Mouse (Mus musculus): ENCODE results near the gene Cdh23.

Gene Cdh23

DNA sequence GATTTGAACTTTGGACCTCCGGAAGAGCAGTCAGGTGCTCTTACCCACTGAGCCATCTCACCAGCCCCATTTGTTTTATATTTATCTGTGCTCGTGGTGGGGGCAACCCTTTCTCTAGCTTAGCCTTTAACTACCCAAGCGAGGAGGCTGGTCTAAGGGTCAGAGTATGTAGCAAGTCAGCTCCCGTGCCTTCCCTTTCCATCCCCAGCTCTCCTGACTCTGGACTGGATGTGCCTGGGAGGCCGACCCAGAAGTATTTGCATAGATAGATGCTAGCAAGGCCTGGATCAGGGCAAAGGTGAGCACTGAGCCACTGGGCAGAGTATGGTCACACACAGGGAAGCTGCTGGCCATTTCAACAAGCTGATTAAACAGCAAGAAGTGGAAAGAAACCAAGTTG, 12.5 kb upstream of the Cdh23 start:
- no peak for DNase-seq (ENCODE audit: low spot score in 2 of 2)

DNA sequence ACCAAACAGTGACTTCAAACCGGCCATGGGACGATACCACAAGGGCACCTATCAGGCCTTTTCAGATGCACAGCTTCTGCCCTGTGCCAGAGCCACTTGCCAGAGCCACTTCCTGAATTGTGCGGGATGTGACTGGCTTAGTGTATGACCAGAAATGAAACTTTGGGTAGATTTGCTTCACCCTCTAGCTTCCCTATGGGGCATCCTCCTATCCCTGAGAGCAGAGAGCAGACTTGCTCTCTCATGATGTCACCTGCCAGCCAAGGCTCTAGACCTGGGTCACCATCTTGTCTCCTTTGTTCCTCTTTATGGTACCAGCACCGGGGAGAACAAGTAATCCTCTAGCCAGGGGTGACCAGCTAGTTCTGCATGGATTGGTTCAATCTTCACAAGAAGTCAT, 10.0 kb upstream of the Cdh23 start:
- no peak for DNase-seq (ENCODE audit: low spot score in 2 of 2)

DNA sequence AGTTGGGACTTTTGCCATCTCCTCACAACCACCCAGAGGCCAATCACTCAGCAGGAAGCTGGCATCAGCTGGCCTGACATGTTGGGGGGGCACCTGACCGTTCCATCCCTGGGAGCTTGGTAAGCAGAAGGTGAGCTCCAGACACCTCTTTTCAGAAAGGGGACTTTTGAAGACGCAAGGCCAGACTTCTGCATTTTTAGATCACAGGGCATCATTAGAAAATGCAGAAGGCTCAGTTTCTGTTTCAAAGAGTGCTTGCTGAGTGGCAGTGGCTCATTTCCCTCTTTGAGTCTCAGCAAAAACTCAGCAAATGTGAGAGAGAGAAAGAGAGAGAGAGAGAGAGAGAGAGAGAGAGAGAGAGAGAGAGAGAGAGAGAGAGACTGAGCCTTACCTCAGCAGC, 8.8 kb upstream of the Cdh23 start:
- no peak for DNase-seq (ENCODE audit: low spot score in 2 of 2)

GRCm38 (mm10) chr10:60697775-60698174, 1.5 kb upstream of the Cdh23 start:
- no peak for DNase-seq (ENCODE audit: low spot score in 2 of 2)

- DNase-seq (ENCODE audit: low spot score in 2 of 2), result peak; percentile 44 to 73
These were observed 685 bp upstream of the Cdh23 start for GRCm38 (mm10) chr10:60696975-60697374.

DNA sequence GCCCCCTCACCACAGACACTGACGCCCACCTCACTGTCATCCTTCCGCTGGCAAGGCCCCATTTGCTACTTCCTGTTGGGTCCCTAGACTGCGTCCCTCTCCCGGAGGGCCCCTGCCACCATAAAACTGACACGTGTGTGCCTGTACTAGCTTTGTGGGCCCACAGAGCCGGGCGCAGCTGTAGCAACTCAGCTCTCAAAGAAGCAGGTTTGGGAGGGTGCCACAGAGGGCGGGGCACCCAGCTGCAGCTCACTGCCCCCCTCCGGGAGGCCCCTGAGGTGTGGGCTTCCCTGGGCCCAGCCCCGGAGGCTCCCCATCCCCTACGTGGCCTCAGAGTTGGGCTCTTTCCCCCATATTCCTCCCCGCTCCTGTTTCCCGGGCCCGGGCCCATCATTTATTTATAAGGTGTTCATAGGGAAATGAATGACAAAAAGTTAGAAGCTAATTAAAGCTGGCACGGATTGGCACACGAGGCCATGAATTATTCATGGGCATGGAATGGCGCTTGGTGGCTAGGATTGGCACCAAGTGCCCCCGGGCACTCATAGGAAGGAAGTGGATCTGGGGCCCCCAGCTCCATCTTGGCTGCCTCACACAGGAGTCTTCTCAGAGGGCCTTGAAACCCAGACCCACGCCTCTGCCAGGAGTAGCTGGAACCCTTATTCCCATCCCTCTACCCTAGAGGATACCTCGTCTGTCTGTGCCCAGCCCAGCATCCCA, 4.5 kb downstream of the Cdh23 start:
- DNase-seq (ENCODE audit: low spot score in 2 of 2), result no peak

GRCm38 (mm10) chr10:60690960-60691359, 5.3 kb downstream of the Cdh23 start:
- no peak for DNase-seq (ENCODE audit: low spot score in 2 of 2)

DNA sequence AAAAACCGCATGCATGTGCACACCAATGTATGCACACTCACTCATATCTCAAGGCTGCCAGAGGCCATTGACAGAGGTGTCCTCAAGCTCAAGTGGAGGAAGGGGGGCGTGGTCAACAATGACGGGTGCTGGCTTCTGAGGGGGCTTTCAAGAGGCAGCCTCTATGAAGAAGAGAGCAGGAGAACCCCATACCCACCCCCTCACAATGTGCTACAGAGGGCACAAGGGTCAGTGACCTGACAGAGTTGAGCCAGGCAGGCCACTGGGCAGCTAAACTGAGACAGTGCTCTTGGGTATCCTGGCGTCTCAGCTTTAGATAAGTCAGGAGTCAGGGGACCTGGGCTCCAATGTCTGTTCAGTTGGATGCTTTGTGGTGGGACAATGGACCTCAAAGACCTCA, 6.9 kb downstream of the Cdh23 start:
- DNase-seq (ENCODE audit: low spot score in 2 of 2), result no peak

DNA sequence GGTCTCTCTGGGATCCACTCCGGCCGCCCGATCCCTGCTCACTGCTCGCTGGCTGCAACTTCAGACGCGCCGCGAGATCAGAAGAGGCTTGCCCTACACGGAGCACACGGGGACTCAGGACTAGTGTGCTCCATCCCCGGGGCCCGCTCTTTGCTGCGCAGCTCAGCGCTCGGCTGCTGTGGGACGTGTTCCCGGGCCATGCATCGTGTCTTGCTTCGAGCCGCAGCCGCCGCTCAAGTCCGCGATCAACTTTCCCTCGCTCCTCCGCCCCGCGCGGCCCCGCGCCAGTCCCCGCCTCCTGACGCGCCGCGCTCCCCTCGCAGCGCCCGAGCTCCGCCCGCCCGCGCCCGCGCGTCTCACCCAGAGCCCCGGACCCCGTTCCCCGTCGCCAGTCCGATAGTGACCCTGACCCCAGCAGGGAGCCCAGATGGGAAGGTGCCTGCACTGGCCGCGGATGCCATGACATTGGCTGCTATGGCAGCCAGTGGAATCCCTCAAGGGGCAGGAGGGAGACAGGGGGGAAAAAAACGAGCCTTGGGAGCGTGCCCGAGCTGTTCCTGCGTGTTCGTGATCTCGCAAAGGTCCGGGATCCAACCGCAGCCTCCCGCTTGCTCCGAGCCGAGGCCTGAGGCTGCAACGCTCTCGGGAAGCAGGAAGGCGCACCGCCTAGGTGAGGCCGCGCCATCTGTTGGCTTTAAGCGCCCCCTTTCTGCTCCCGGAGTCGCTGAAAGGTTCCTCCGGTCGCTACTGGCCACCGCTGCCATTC, 9.1 kb downstream of the Cdh23 start:
- DNase-seq (ENCODE audit: low spot score in 2 of 2), result peak in 1 of 2 experiments; percentile 43

DNA sequence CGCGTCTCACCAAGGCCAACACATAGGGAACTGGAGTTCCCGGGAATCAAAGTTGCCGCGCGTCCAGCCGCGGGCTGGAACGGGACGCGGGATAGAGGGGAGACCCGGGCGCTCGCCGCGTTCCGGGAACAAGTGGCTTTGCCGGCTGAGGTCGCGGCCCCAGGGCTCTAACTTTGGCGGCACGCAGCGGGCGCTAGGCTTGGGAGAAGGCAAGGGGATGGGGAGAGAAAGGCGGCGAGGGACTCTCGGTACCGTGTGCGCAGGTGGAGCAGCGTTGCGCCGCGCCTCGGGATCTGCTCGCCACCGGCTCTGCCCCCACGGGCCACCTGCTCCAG, 9.7 kb downstream of the Cdh23 start:
- no peak for DNase-seq (ENCODE audit: low spot score in 2 of 2)

DNA sequence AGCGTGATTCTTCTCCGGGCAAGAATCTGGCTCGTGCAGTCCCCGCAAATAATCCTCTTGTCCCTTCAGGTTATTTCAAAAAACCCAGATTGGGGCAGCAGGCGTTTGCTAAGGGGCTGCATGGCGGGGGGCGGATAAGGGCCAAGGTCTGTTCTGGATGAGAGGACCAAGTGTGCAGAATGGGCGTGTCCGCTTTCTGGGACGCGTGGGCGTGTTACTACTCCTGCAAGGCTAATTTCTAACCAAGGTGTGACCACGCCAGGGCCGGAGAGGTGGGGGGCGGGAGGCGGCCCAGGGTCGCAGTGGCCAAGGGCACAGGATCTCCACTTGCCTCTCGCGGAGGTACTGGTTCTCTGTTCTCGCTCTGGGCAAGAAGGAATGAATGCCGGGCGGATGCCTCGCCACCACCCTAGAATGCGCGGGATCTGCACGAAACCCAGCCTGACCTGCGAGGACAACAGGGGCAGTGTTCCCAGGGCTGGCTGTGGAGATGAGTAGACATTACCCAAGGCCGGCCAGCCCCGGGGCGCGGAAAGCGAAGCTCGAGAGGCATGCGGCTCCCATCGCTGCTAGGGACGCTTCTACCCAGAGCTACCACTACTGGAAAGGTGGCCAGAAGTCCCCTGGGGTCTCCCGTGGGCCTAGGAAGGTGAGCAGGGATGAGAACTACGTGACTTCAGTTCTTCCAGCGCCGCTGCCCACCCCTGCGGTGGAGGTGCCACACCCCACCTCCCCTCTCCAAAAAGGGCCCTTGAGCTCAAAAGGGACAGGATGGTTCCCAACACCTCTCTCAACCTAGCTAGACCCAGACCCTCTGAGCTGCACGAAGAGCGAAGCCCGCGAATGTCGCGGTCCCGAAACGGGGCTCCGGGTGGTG, 10.3 kb downstream of the Cdh23 start:
- DNase-seq (ENCODE audit: low spot score in 2 of 2), result no peak

DNA sequence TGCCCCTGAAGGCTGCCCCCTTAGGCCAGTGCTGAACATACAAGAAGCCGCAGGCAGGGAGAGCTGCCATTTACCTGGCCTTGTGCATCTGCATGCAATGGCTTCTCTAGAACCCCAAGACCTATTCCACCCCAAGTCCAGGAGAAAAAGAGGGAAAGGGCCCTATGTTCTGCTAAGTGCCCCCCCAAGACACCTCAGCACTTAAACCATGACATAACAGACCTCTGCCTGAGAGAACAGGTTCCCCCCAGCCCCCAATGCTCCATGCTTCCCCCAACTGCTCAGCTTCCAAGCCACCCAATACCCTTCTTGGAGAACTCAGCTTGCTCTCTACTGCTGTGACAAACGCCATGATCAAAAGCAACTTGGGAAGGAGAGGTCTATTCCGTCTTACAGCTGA, 17.4 kb downstream of the Cdh23 start:
- no peak for DNase-seq (ENCODE audit: low spot score in 2 of 2)

GRCm38 (mm10) chr10:60677319-60677718, 19.0 kb downstream of the Cdh23 start:
- DNase-seq (ENCODE audit: low spot score in 2 of 2), result no peak

- no peak for DNase-seq (ENCODE audit: low spot score in 2 of 2)
These were observed 26.1 kb downstream of the Cdh23 start for GRCm38 (mm10) chr10:60670166-60670565.

GRCm38 (mm10) chr10:60668591-60668990, 27.7 kb downstream of the Cdh23 start:
- DNase-seq (ENCODE audit: low spot score in 2 of 2), result no peak

- DNase-seq (ENCODE audit: low spot score in 2 of 2), result no peak
These were observed 35.3 kb downstream of the Cdh23 start for GRCm38 (mm10) chr10:60660986-60661385.

GRCm38 (mm10) chr10:60659450-60660020, 36.8 kb downstream of the Cdh23 start:
- DNase-seq (ENCODE audit: low spot score in 2 of 2), result no peak

GRCm38 (mm10) chr10:60658176-60658575, 38.1 kb downstream of the Cdh23 start:
- no peak for DNase-seq (ENCODE audit: low spot score in 2 of 2)

DNA sequence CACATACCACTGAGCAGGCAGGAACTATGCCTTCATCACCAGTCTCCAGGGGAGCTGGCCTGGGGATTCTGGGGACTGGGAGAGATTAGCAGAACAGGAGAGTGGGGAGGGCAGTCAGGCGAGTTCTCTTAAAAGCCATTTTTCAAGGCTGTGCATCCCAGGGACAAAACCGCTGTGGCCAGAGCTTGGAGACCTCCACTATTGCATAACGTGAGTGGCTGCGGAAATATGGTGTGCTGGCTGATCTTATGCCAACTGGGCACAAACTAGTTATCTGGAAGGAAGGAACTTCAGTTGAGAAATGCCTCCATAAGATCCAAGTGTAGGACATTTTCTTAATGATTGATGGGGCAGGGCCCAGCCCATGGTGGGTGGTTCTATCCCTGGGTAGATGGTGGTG, 42.6 kb downstream of the Cdh23 start:
- no peak for DNase-seq (ENCODE audit: low spot score in 2 of 2)

DNA sequence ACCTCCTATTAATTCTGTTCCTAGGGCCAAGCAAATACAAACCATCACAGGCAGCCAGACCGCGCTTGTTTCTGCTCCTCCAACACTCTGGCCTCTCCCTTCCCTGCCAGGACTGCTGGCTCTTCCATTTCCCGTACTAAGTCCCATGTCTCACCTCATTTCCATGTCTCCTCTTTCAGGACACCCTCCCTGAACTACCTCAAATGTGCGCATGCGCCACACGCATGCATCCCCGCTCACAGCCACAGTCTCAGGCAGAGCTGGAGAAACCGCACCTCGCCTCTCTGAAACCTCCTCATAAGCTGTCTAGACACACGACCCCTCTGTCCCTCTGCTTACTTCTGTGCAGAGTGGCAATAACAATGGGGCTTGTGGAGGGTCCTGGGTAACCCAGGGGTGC, 43.2 kb downstream of the Cdh23 start:
- DNase-seq (ENCODE audit: low spot score in 2 of 2), result no peak

DNA sequence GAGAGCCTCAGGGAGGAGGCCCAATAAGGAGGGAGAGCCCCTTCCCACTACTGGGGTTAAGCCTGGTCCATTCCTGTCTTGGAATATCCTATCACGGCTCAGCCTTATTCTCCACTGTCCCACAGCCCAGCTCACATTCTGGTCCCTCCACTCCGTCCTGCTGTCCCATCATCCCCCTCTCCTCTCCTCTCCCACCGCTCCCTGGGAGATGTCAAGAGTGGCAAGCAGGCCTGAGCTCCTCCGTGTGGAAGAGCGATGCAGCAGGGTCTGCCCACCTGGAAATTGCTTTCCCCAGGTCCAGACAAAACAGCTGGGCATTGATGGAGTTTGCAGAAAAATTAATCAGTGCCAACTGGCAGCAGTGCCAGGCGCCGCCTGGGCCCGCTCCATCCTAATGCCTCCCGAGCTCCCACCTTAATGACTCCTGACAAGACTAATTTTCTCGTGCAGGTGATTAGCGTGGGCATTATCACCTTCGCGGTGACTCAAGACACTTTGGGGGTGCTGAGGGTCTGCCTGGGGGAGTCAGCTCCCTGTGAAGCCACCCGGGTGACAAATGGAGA, 52.1 kb downstream of the Cdh23 start:
- no peak for DNase-seq (ENCODE audit: low spot score in 2 of 2)

DNA sequence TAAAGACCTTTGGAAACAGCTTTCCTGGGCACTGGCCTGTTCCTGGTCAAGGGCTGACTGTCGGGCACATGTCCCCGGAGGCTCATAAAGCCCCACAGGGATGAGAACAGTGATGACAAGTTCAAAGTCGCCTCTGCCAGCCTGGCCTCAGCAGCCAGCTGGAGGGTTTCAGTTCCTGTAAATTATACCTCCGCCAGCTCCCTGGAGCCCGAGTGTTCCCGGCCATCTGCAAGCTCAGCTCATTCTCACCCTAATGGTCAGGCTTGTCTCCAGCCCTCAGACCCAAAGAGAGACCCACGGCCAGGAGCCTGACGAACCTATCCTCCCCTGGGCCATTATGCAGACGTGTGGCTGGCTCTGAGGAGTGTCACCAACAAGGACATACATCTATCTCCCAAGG, 57.0 kb downstream of the Cdh23 start:
- DNase-seq (ENCODE audit: low spot score in 2 of 2), result no peak
